Mouse (Mus musculus) gastrocnemius, postnatal 25 days (tissue): ENCODE results near the gene 2700049A03Rik. TPM values are rescaled to one million over a fixed set of nuclear protein-coding genes. Genes with fewer than 3 reads are reported as not detected.
"Not testable (repeated sequence)": the region's sequence is repeated elsewhere in the genome, so short reads cannot be mapped to it uniquely, and the experiment has no call there.

Experiments
- DNase-seq: peaks from one replicate; pipeline ENCODE4 v3.0.0; 2022
- long read RNA-seq, 2 experiments: library from polyadenylated mRNA; stranded (forward); transcript quantifications; one replicate each; pipeline ENCODE4 v2.0.0; 2021
- total RNA-seq, 2 experiments: library from RNA; stranded (reverse); gene quantifications; 1 replicate in 1 of 2; 2 replicates in 1 of 2; pipeline ENCODE4 v1.2.3; 2021

The 2700049A03Rik gene
- 1 to 10 TPM; 2.8 to 3.6 TPM for total RNA-seq
- long read RNA-seq, experiment 1, partial matches to known transcripts: 0 of 3 reads
- long read RNA-seq, experiment 1, other reads (novel, unspliced or antisense): 3 of 3 reads
- long read RNA-seq, experiment 2, full-length matches to known transcripts: 3 of 4 reads
- long read RNA-seq, experiment 2, partial matches to known transcripts: 0 of 4 reads
- long read RNA-seq, experiment 2, other reads (novel, unspliced or antisense): 1 of 4 reads

DNA sequence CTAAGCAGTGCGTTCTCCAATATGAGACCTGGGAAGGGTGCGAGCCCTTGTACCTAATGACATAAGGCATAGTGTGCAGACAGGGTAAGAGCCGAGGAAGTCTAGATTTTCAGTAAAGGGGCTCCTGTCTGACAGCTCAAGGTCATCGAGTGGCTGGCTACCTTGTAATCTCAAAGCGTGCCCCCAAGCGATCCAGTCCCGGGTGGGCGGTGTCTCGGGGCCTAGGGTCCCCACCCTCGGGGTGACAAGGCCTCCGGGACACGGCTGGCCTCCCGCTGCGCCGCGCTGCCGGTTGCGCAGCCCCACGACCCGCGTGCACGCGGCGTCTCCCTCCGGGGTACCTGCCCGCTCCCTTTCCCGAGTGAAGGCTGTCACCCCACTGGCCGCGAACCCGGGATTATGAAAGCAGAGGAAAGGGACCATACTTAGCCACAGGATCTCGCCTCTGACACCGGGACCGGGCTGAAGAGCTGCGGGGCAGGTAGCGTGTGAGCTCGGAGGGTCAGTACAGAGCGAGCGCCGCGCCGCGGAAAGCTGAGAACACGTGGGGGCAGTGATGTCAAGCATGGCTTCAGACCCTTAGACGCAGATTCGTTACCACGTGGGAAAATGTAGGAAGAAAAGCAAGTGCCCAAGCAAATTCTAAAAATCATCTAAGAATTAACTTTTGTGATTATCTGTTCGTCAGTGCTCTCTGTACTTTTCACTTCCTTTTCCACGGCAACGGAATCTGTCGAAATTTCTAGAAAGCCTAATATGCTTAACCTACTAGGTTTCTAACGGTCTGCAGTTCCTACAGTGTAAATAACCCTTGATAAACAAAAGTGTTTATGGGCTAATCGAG is at the start of gene 2700049A03Rik, which contains the start of gene Timm9:
Gene 2700049A03Rik (plus strand): TSS at position 719 of the 844 bp plus-strand sequence.
Gene Timm9 (minus strand): TSS at position 555 of the 844 bp plus-strand sequence.
- DNase-seq: peak; percentile 64

DNA sequence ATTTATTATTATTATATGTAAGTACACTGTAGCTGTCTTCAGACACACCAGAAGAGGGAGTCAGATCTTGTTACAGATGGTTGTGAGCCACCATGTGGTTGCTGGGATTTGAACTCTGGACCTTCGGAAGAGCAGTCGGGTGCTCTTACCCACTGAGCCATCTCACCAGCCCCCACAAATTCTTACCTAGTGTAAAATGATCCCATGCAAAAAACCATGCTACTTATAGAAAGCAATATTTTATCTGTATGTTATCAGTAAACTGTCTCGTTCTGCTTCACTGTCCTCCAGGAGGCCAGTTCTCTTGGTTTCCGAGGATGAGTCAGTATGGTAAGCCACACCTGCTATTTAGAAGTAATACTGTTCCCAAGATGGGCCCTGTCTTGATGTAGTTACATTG is 32.4 kb upstream of the 2700049A03Rik start:
- not testable (repeated sequence) for DNase-seq

DNA sequence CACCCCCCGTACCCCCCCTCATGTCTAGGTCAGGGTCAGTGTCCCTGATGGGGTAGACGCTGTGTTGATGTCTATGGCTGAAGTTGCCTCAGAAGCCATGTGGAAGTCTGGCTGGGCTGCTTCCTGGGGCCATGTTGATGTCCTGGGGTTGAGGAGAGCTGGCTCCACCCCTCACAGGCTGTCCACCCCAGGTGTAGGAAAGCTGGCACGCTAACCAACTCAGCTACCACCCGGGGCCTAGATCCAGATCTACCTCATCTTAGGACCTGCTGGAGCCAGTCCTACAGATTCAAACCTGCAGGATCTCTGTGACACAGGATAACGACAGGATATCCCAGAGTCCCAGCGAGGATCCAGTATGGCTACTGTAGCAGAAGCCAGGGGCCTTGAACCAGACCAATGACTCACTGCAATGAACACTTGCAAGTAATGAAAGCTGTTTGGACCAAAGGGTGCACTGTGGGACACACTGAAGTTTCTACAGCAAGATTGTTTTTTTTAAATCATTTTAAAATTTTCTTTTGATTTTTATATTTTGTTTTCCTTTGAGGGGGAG is 29.4 kb upstream of the 2700049A03Rik start:
- DNase-seq: no peak

DNA sequence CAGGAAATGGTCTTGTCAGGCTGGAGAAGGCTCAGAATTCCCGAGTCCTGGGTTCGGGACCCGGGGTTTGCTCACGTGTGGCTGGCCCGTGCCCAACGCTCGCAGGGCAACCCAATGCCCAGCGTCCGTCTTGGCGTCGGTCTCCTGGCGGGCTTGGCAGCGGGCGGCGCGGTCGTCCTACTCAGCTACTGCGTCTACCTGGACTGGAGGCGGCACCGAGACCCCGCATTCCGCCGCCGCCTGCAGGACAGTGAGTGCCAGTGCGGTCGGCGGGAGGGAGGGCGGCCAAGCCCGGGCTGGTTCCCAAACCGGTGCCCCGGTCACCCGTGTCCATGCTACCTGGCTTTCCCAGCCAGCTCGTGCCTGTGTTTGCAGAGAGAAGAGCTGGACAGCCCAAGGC is 25.3 kb upstream of the 2700049A03Rik start, which contains the start of gene Tomm20l:
Gene Tomm20l (plus strand): TSS at position 98 of the 400 bp plus-strand sequence.
- DNase-seq: no peak

DNA sequence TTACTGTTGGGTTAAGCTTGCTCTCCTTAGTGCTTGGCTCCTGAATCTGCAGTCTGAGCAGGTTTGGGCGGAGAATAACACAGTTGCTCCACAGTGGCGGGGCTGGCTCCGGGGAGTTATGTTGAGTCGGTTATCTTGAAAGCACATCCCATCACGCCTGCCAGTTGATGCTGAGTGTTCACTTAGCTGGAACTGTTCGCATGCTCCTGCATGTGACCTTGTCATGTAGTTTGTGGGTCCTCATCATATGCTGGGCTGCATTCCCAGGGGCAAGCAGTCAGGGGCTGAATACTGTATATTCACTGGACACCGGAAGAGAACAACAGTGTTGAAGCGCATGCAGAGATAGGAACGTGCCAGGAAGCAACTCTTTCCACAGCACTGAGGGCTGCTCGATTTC is 23.6 kb upstream of the 2700049A03Rik start:
- no peak for DNase-seq

DNA sequence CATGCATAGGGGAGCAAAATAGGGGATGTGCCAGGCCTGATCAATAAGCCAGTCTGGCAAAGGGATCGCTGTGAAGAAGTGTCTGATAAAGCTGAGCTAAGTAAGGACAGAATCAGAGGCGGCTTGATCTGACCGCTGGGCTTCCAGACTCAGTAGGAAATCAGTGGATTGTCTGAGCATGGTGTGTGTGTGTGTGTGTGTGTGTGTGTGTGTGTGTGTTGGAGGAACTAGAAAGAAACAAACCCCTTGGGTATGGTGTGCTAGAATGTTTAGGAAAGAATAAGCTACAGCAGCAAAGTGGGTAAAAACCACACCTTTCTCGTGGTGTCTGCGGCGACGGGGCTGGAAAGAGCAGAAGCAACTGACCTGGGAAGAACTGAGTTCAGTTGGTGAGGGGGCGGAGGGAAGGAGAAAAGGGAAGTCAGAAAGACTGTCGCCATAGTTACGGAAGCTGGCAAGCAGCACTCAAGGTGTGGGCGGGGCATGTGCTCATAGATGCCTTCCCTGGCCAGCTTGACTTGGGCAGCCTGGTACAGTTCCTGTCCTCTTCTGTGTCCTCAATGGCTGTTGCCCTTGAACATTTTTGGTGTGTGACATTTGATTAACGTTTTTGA is 22.9 kb upstream of the 2700049A03Rik start:
- DNase-seq: no peak

- DNase-seq: no peak
Measured at GRCm38 (mm10) chr12:71116411-71116810, 20.2 kb upstream of the 2700049A03Rik start.

- no peak for DNase-seq
Measured at GRCm38 (mm10) chr12:71122731-71123130, 13.9 kb upstream of the 2700049A03Rik start.

GRCm38 (mm10) chr12:71123286-71123685 is 13.4 kb upstream of the 2700049A03Rik start:
- DNase-seq: no peak

DNA sequence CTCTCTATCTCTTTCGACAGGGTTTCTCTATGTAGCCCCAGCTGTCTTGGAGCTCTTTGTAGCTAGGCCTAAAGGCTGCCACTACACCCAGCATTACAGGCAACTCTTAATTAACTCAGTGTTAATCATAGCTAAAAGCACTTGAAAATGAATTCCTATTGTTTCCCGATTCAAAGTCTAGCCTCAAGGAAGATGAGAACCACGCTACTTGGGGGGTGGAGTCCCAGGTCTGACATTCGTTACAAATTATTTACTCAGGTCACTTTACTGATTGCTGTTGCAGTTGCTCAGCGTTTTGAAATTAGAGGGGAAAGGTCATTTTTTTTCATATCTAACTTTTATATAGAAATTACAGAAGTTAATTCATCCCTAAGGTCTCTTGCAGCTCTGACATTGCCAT is 1.1 kb upstream of the 2700049A03Rik start:
- no peak for DNase-seq

GRCm38 (mm10) chr12:71136974-71137491 is 385 bp downstream of the 2700049A03Rik start:
- peak; percentile 67 for DNase-seq

DNA sequence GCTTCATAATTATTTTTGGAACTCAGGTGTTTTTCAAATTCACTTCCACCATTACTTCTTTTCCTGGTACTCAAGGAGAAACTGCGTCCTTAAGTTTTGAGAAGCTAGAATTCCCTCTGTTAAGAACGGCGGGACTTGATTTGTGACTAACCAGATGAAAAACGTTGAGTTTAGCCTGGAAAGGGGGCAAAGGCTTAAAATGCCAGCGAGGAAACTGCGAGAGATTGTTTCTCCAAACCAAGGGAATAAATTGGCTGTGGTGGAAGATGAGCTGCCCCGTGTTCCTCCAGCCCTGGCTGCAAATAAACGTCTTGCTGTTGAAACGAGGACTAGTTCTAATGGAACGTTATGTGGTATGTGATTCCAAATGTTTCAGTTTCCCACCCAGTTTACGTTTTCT is 1.0 kb downstream of the 2700049A03Rik start:
- DNase-seq: no peak

DNA sequence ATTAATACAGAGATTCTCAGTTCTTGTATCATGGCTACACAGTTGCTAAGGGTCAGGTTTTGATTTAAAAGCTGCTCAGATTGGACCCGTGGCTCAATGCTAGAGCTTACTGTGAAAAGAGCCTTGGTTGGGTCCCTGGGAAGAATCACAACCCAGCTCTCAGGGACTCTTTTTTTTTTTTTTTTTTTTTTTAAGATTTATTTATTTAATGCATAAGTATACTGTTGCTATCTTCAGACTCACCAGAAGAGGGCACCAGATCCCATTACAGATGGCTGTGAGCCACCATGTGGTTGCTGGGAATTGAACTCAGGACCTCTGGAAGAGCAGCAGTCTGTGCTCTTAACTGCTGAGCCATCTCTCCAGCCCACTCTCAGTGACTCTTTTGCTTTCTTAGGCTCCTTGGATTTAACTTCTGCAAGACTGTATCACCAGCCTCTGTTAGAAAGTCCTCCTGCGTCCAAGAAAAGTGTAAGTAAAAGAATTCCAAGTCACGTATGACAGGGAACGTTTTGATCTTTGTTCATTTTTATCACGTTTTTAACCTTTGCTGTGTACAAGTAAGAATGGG is 2.7 kb downstream of the 2700049A03Rik start:
- DNase-seq: no peak

GRCm38 (mm10) chr12:71141189-71141588 is 4.5 kb downstream of the 2700049A03Rik start:
- no peak for DNase-seq

GRCm38 (mm10) chr12:71147641-71148040 is 11.0 kb downstream of the 2700049A03Rik start:
- no peak for DNase-seq

- DNase-seq: no peak
Measured at GRCm38 (mm10) chr12:71148801-71149200, 12.2 kb downstream of the 2700049A03Rik start.

GRCm38 (mm10) chr12:71149456-71149855 is 12.8 kb downstream of the 2700049A03Rik start:
- no peak for DNase-seq

DNA sequence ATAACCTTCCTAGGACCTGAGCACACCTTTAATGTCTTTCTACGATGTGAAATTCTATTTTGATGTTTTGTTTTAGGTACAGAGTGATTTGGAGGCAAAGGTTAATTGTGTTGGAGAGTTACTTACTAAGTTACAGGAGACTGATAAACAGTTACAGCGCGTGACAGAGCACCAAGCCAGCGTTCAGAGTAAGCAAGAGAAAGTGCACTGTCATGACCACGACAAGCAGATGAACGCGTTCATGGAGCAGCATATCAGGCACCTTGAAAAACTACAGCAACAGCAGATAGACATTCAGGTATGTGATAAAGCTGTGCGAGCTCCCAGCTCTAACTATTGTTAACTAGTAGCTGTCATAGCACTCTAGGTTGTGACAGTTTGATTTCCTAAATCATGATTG is 13.5 kb downstream of the 2700049A03Rik start:
- DNase-seq: no peak

DNA sequence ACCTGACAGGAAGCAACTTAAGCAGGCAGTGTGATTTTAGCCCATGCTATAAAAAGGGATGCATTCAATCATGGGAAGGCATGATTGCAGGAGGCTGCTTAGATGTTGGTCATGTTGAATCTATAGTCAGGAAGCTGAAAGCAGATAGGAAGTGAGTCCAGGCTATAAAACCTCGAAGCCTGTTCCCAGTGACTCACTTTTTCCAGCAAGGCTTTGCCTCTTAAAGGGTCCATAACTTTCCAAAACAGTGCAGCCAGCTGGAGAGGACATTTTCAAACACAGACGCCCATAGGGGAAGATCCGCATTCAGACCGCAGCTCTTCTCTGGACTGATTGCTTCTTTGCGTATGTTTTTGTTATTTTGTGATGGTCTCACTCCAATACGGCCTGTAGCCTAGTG is 18.3 kb downstream of the 2700049A03Rik start:
- no peak for DNase-seq

GRCm38 (mm10) chr12:71157974-71158373 is 21.3 kb downstream of the 2700049A03Rik start:
- no peak for DNase-seq

GRCm38 (mm10) chr12:71164410-71164809 is 27.8 kb downstream of the 2700049A03Rik start:
- no peak for DNase-seq

DNA sequence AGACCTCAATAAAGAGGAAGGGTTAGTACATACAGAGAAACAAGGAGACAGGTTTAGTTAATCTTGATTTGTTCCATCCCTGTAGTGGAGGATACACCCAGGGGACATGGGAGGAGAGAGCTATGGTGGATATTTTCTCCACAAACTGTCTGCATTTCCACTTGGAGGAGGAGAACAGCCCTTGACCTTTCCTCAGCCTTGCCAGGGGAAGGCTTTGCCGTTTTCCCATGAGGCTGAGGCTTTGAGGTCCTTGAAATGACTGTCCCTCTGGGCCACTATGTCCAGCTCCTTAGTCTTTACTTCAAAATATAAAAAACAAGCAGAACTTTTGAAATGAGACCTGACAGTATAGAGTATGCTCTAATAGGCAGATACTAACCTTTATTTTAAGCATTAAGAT is 33.3 kb downstream of the 2700049A03Rik start:
- no peak for DNase-seq
